Mouse (Mus musculus): Measurements from ENCODE around the gene Rfc1. TPM values are rescaled to one million over a fixed set of nuclear protein-coding genes. Genes with fewer than 3 reads are reported as not detected.

The Rfc1 gene
- polyA plus RNA-seq, 1 experiment, result 14.1 TPM

DNA sequence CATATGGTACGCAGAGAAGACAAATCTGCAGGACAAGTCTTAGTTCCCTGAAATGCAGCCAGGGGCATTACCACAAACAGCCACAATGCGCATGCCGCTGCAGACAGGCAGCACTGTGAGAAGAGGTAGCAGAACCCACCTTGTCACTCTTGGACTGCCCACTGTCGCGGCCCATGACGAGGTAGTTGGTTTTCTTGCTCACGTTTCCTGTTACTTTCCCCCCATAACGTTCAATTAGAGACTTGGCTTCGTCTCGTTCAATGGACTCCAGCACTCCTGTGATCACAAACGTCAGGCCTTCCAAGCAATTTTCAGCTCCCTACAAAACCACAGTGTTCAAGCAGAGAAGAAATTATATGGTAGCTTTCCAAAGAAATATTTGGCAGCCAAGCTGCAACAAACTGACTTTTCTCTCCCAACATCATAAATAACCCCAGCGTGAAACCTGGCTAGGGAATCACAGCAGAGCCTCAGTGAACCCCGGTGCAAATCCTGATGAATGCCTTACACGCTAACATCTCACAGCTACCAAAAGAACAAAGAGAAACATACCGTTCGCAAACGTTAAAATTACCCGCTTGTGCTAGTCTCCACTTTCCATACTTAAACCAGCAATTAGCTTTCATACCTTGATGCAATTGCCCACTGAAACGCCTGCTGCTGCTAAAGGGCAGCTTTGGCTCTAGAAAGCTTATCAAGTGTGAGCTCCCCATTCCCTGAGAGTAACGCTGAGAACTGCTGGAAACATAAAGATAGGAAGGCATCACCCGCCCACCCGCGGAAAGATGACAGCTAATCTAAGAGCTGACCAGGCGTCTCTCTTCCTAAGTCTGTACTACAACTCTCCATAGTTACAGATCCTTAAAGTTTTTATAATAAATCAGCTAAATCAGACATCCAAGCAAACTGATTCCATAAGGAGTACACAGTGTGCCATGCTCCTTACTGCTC lies 47.4 kb downstream of the Rfc1 start:
- H3ac ChIP-seq (ENCODE audit: control insufficient read depth, insufficient read length, low read depth), result no peak overlapping the region
- no peak overlapping the region for H3K4me3 ChIP-seq (ENCODE audit: insufficient read depth, poor library complexity, severe bottlenecking)
- H3K27me3 ChIP-seq (ENCODE audit: control insufficient read depth, insufficient read depth, insufficient read length), result no peaks in the 10 kb centered on the region
- H3K36me3 ChIP-seq (ENCODE audit: control insufficient read depth, insufficient read depth), result peaks cover 68% of the 10 kb centered on the region
- TF ChIP-seq MYOD1 (IDR thresholded peaks at IDR 0.05; ENCODE audit: control insufficient read depth, insufficient read length, low read depth) (no peak), MYOG (IDR thresholded peaks at IDR 0.05; ENCODE audit: control insufficient read depth, extremely low read depth, insufficient read length) (no peak), FOSL1 (IDR thresholded peaks at IDR 0.05; ENCODE audit: insufficient read depth, low read length, poor library complexity, severe bottlenecking) (no peak), MAX (IDR thresholded peaks at IDR 0.05) (no peak), CEBPB (IDR thresholded peaks at IDR 0.05; ENCODE audit: low read depth) (no peak), CTCF (IDR thresholded peaks at IDR 0.05; ENCODE audit: control insufficient read depth, insufficient read depth, insufficient read length) (no peak), USF1 (IDR thresholded peaks at IDR 0.05; ENCODE audit: low read depth) (no peak)
- no peaks in the 10 kb centered on the region for H3K79me3 ChIP-seq (ENCODE audit: low read depth)
- no peaks in the 10 kb centered on the region for H3K79me2 ChIP-seq (ENCODE audit: control insufficient read depth, insufficient read depth)

DNA sequence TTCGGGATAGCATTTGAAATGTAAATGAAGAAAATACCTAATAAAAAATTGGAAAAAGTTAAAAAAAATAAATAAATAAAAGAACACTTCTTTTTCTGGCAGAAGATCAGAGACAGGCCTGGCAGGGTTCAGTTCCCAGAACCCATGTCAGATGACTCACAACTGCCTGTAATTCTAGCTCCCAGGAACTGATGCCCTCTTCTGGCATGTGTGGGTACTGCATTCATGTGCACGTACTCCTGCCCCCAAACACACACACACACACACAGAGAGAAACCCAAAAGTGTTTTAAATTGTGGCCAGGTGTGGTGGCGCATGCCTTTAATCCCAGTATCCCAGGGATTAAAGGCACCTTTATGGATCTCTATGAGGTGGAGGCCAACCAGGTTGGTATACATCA lies 51.3 kb downstream of the Rfc1 start:
- no peaks in the 10 kb centered on the region for H3K79me2 ChIP-seq (ENCODE audit: control insufficient read depth, insufficient read depth)
- H3ac ChIP-seq (ENCODE audit: control insufficient read depth, insufficient read length, low read depth), result no peak overlapping the region
- H3K36me3 ChIP-seq (ENCODE audit: control insufficient read depth, insufficient read depth), result peaks cover 47% of the 10 kb centered on the region
- TF ChIP-seq CEBPB (IDR thresholded peaks at IDR 0.05; ENCODE audit: low read depth), result no peak
- no peak for TF ChIP-seq USF1 (IDR thresholded peaks at IDR 0.05; ENCODE audit: low read depth)
- no peak for TF ChIP-seq MYOD1 (IDR thresholded peaks at IDR 0.05; ENCODE audit: control insufficient read depth, insufficient read length, low read depth)
- no peak for TF ChIP-seq CTCF (IDR thresholded peaks at IDR 0.05; ENCODE audit: control insufficient read depth, insufficient read depth, insufficient read length)
- TF ChIP-seq FOSL1 (IDR thresholded peaks at IDR 0.05; ENCODE audit: insufficient read depth, low read length, poor library complexity, severe bottlenecking), result no peak
- no peak for TF ChIP-seq MYOG (IDR thresholded peaks at IDR 0.05; ENCODE audit: control insufficient read depth, extremely low read depth, insufficient read length)
- TF ChIP-seq MAX (IDR thresholded peaks at IDR 0.05), result no peak
- H3K4me3 ChIP-seq (ENCODE audit: insufficient read depth, poor library complexity, severe bottlenecking), result no peak overlapping the region
- H3K79me3 ChIP-seq (ENCODE audit: low read depth), result no peaks in the 10 kb centered on the region
- H3K27me3 ChIP-seq (ENCODE audit: control insufficient read depth, insufficient read depth, insufficient read length), result no peaks in the 10 kb centered on the region

DNA sequence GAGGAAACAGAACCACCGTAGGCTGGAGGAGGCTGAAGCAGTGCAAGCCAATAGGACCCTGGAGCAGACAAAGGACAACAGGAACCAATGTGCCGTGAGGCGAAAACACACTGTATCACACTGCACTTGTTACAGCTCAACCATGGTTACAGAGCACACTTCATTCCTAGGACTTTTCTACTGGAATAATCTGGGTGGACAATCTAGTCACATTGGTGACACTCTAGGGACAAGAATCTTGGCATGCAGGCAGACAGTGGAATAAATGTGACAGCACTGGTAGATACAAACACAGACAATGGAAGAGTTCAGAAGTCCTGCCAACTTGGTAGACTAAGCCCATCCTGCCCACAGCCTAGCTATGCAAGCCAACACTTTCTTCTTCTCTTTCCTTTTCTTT lies 54.3 kb downstream of the Rfc1 start:
- H3K36me3 ChIP-seq (ENCODE audit: control insufficient read depth, insufficient read depth), result peaks cover 40% of the 10 kb centered on the region
- TF ChIP-seq MYOG (IDR thresholded peaks at IDR 0.05; ENCODE audit: control insufficient read depth, extremely low read depth, insufficient read length) (no peak), USF1 (IDR thresholded peaks at IDR 0.05; ENCODE audit: low read depth) (no peak), CEBPB (IDR thresholded peaks at IDR 0.05; ENCODE audit: low read depth) (no peak), FOSL1 (IDR thresholded peaks at IDR 0.05; ENCODE audit: insufficient read depth, low read length, poor library complexity, severe bottlenecking) (no peak), MAX (IDR thresholded peaks at IDR 0.05) (no peak), CTCF (IDR thresholded peaks at IDR 0.05; ENCODE audit: control insufficient read depth, insufficient read depth, insufficient read length) (no peak), MYOD1 (IDR thresholded peaks at IDR 0.05; ENCODE audit: control insufficient read depth, insufficient read length, low read depth) (no peak)

DNA sequence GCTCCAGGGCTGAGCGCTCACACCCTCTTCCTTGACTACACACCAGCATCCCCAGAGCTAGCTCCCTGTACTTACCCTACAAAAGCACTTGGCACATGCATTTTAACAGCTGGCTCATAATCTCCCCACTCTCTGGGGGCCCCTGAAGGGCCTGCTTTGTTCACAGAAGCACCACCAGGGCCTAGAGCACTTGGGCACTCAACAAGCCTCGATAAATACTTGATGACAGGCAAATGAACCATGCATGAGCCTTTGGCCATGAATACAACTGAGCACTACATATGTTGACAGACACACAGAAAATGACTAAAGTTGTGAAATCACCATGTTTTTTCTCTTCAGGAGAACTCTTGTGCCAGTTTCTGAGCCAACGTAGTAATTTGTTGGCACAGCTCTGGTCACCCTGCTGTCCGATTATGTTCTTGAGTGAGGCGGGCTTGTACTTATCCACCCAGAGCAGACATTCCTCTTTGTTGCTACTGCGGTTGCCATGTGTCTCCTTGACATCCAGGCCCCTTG lies 56.3 kb downstream of the Rfc1 start:
- Histone ChIP-seq H3K4me3 (ENCODE audit: insufficient read depth, poor library complexity, severe bottlenecking) (no peak overlapping the region), H3K27me3 (ENCODE audit: control insufficient read depth, insufficient read depth, insufficient read length) (no peaks in the 10 kb centered on the region), H3K79me3 (ENCODE audit: low read depth) (peaks cover 2% of the 10 kb centered on the region), H3K79me2 (ENCODE audit: control insufficient read depth, insufficient read depth) (no peaks in the 10 kb centered on the region), H3ac (ENCODE audit: control insufficient read depth, insufficient read length, low read depth) (no peak overlapping the region), H3K36me3 (ENCODE audit: control insufficient read depth, insufficient read depth) (peaks cover 24% of the 10 kb centered on the region)
- TF ChIP-seq CTCF (IDR thresholded peaks at IDR 0.05; ENCODE audit: control insufficient read depth, insufficient read depth, insufficient read length) (no peak), MYOG (IDR thresholded peaks at IDR 0.05; ENCODE audit: control insufficient read depth, extremely low read depth, insufficient read length) (no peak), MAX (IDR thresholded peaks at IDR 0.05) (no peak), CEBPB (IDR thresholded peaks at IDR 0.05; ENCODE audit: low read depth) (no peak), MYOD1 (IDR thresholded peaks at IDR 0.05; ENCODE audit: control insufficient read depth, insufficient read length, low read depth) (no peak), FOSL1 (IDR thresholded peaks at IDR 0.05; ENCODE audit: insufficient read depth, low read length, poor library complexity, severe bottlenecking) (no peak), USF1 (IDR thresholded peaks at IDR 0.05; ENCODE audit: low read depth) (no peak)

More for the DNA sequence above, 54.3 kb downstream of the Rfc1 start:
- no peaks in the 10 kb centered on the region for H3K79me2 ChIP-seq (ENCODE audit: control insufficient read depth, insufficient read depth)
- H3ac ChIP-seq (ENCODE audit: control insufficient read depth, insufficient read length, low read depth), result no peak overlapping the region
- H3K79me3 ChIP-seq (ENCODE audit: low read depth), result no peaks in the 10 kb centered on the region
- H3K4me3 ChIP-seq (ENCODE audit: insufficient read depth, poor library complexity, severe bottlenecking), result no peak overlapping the region
- H3K27me3 ChIP-seq (ENCODE audit: control insufficient read depth, insufficient read depth, insufficient read length), result no peaks in the 10 kb centered on the region

DNA sequence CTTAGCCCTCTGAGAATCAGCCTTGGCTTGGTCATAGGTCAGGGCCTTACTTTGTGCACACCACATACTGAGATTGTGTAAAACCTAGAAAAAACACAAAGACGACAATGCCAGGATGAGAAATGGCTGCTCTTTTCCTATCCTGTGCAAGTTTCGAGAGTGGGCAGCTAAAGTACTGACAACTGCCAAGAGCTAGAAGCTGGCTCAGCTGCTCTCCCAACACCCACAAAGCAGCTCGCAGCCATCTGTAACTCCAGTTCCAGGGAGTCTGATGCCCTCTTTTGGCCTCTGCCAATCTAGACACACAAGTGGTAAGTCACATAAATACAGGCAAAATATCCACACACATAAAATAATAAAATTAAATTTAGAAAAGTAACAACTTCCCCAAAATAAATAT lies 61.5 kb downstream of the Rfc1 start:
- Histone ChIP-seq H3K36me3 (ENCODE audit: control insufficient read depth, insufficient read depth) (peaks cover 43% of the 10 kb centered on the region), H3K4me3 (ENCODE audit: insufficient read depth, poor library complexity, severe bottlenecking) (no peak overlapping the region), H3K27me3 (ENCODE audit: control insufficient read depth, insufficient read depth, insufficient read length) (no peaks in the 10 kb centered on the region), H3ac (ENCODE audit: control insufficient read depth, insufficient read length, low read depth) (no peak overlapping the region), H3K79me3 (ENCODE audit: low read depth) (peaks cover 2% of the 10 kb centered on the region), H3K79me2 (ENCODE audit: control insufficient read depth, insufficient read depth) (no peaks in the 10 kb centered on the region)
- TF ChIP-seq MYOD1 (IDR thresholded peaks at IDR 0.05; ENCODE audit: control insufficient read depth, insufficient read length, low read depth), result no peak
- no peak for TF ChIP-seq FOSL1 (IDR thresholded peaks at IDR 0.05; ENCODE audit: insufficient read depth, low read length, poor library complexity, severe bottlenecking)
- TF ChIP-seq MYOG (IDR thresholded peaks at IDR 0.05; ENCODE audit: control insufficient read depth, extremely low read depth, insufficient read length), result no peak
- TF ChIP-seq CTCF (IDR thresholded peaks at IDR 0.05; ENCODE audit: control insufficient read depth, insufficient read depth, insufficient read length), result no peak
- no peak for TF ChIP-seq CEBPB (IDR thresholded peaks at IDR 0.05; ENCODE audit: low read depth)
- no peak for TF ChIP-seq MAX (IDR thresholded peaks at IDR 0.05)
- no peak for TF ChIP-seq USF1 (IDR thresholded peaks at IDR 0.05; ENCODE audit: low read depth)
